Mouse (Mus musculus): Measurements from ENCODE around the gene H1fnt. TPM values are rescaled to one million over a fixed set of nuclear protein-coding genes. Genes with fewer than 3 reads are reported as not detected.

Gene H1fnt
- polyA plus RNA-seq, 1 experiment: not detected

- Histone ChIP-seq H3K36me3 (ENCODE audit: control insufficient read depth, insufficient read depth, low read length) (no peaks in the 10 kb centered on the region), H3K4me1 (ENCODE audit: control insufficient read depth, insufficient read depth, insufficient read length) (no peaks in the 10 kb centered on the region), H3K27ac (ENCODE audit: insufficient read depth, low read length) (no peak overlapping the region), H3K4me3 (ENCODE audit: extremely low read depth, insufficient read depth, insufficient read length) (no peak overlapping the region), H3K27me3 (ENCODE audit: control insufficient read depth, insufficient read depth, low read length) (no peaks in the 10 kb centered on the region)
- TF ChIP-seq CTCF (IDR thresholded peaks at IDR 0.05; ENCODE audit: extremely low read depth, insufficient read depth, insufficient read length, insufficient replicate concordance): no peak
- TF ChIP-seq POLR2A (IDR thresholded peaks at IDR 0.05; ENCODE audit: low read depth, low read length): no peak
- 58% methylated on average over 5 of the region's 5 CpGs for WGBS
- DNase-seq (ENCODE audit: low read depth in 1 of 2, low spot score in 2 of 2): no peak
Observed at GRCm38 (mm10) chr15:98213336-98213870, 43.7 kb downstream of the H1fnt start.

- 70% methylated on average over 7 of the region's 7 CpGs for WGBS
- H3K36me3 ChIP-seq (ENCODE audit: control insufficient read depth, insufficient read depth, low read length): no peaks in the 10 kb centered on the region
- H3K27ac ChIP-seq (ENCODE audit: insufficient read depth, low read length): no peak overlapping the region
- no peak for DNase-seq (ENCODE audit: low read depth in 1 of 2, low spot score in 2 of 2)
- TF ChIP-seq POLR2A (IDR thresholded peaks at IDR 0.05; ENCODE audit: low read depth, low read length): no peak
- no peak for TF ChIP-seq CTCF (IDR thresholded peaks at IDR 0.05; ENCODE audit: extremely low read depth, insufficient read depth, insufficient read length, insufficient replicate concordance)
- no peaks in the 10 kb centered on the region for H3K4me1 ChIP-seq (ENCODE audit: control insufficient read depth, insufficient read depth, insufficient read length)
- H3K4me3 ChIP-seq (ENCODE audit: extremely low read depth, insufficient read depth, insufficient read length): no peak overlapping the region
- no peaks in the 10 kb centered on the region for H3K27me3 ChIP-seq (ENCODE audit: control insufficient read depth, insufficient read depth, low read length)
Observed at GRCm38 (mm10) chr15:98209676-98210075, 47.4 kb downstream of the H1fnt start.

Other genes starting within 250 kb of the H1fnt start
- gene Pfkm, start 164.7 kb downstream of the H1fnt start, polyA plus RNA-seq (2012; rRNA removed): 6.4 and 7.8 TPM in 2 replicates
- 9.9 and 11.4 TPM in 2 replicates for gene Senp1, start 163.5 kb downstream of the H1fnt start, polyA plus RNA-seq (2012; rRNA removed)
- 18.8 and 24.4 TPM in 2 replicates for gene Asb8, start 91.7 kb downstream of the H1fnt start, polyA plus RNA-seq (2012; rRNA removed)
- 0.84 and 0.88 TPM in 2 replicates for gene Ccdc184, start 90.1 kb downstream of the H1fnt start, polyA plus RNA-seq (2012; rRNA removed)
- gene Olfr288, start 61.8 kb downstream of the H1fnt start, polyA plus RNA-seq (2012; rRNA removed): not detected in 2 replicates
- not detected in 2 replicates for gene Gm44579, start 36.3 kb downstream of the H1fnt start, polyA plus RNA-seq (2012; rRNA removed)
- not detected in 2 replicates for gene Olfr287, start 36.2 kb downstream of the H1fnt start, polyA plus RNA-seq (2012; rRNA removed)
- gene Olfr286, start 22.8 kb downstream of the H1fnt start, polyA plus RNA-seq (2012; rRNA removed): not detected in 2 replicates
- gene Zfp641, start 38.9 kb upstream of the H1fnt start, polyA plus RNA-seq (2012; rRNA removed): 0.09 and 0.22 TPM in 2 replicates
- not detected in 2 replicates for gene Olfr285, start 60.1 kb upstream of the H1fnt start, polyA plus RNA-seq (2012; rRNA removed)
- gene Olfr284, start 83.7 kb upstream of the H1fnt start, polyA plus RNA-seq (2012; rRNA removed): not detected in 2 replicates
- gene Olfr283, start 123.7 kb upstream of the H1fnt start, polyA plus RNA-seq (2012; rRNA removed): not detected in 2 replicates
- gene Olfr282, start 173.9 kb upstream of the H1fnt start, polyA plus RNA-seq (2012; rRNA removed): not detected in 2 replicates
- not detected in 2 replicates for gene Olfr281, start 195.3 kb upstream of the H1fnt start, polyA plus RNA-seq (2012; rRNA removed)
- not detected in 2 replicates for gene OR5BS1P, start 212.6 kb upstream of the H1fnt start, polyA plus RNA-seq (2012; rRNA removed)
- gene Lalba, start 225.4 kb upstream of the H1fnt start, polyA plus RNA-seq (2012; rRNA removed): not detected in 2 replicates
- not detected in 2 replicates for gene Olfr279, start 235.1 kb upstream of the H1fnt start, polyA plus RNA-seq (2012; rRNA removed)